Mouse (Mus musculus): ENCODE data around the gene Kazn.

DNA sequence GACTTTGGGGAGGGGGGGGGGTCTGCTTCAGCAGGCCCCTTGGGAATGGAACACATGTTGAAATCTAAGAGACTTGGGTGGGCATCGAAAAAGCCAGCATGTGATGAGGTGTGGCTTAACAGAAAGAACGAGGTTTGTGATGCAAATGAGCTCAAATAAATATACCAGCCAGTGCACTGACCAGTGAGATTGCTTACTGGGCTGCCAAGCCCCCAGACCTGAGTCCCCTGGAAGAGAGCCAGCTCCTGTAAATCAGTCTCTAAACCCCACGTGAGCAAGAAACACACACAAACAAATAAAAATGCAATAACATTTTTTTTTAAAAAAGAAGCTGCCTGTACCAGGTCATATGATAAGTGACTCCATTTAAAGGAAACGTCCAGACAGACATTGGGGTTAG lies 172.6 kb downstream of the Kazn start:
- no peak for TF ChIP-seq CTCF (IDR thresholded peaks at IDR 0.05; ENCODE audit: control insufficient read depth, insufficient read depth, insufficient read length)
- no peak for TF ChIP-seq USF1 (IDR thresholded peaks at IDR 0.05; ENCODE audit: low read depth)
- no peak for TF ChIP-seq MAX (IDR thresholded peaks at IDR 0.05)
- no peak for TF ChIP-seq CEBPB (IDR thresholded peaks at IDR 0.05; ENCODE audit: low read depth)
- TF ChIP-seq MYOG (IDR thresholded peaks at IDR 0.05; ENCODE audit: control insufficient read depth, extremely low read depth, insufficient read length), result no peak
- TF ChIP-seq MYOD1 (IDR thresholded peaks at IDR 0.05; ENCODE audit: control insufficient read depth, insufficient read length, low read depth), result no peak
- TF ChIP-seq FOSL1 (IDR thresholded peaks at IDR 0.05; ENCODE audit: insufficient read depth, low read length, poor library complexity, severe bottlenecking), result no peak

Measured in C2C12 (cell line).